Mouse (Mus musculus) liver, embryonic 13.5 days (tissue): ENCODE data around the gene Ric3. TPM values are rescaled to one million over a fixed set of nuclear protein-coding genes. Genes with fewer than 3 reads are reported as not detected.

Experiments used
- ATAC-seq: fragments of 200-750 bp; cut with Nextera tagmentation; 2 replicates; pipeline ENCODE4 v1.8.0; 2017; ENCODE audit warnings: low read depth, mild to moderate bottlenecking, moderate number of reproducible peaks, moderate library complexity
- DNase-seq: peaks from one replicate; pipeline ENCODE4 v3.0.0; 2022
- H3K27ac ChIP-seq: fragments of 300-500 bp; sonication (generic); 2 replicates; pipeline ENCODE4 v1.5.1; 2015; ENCODE audit warnings: moderate library complexity, mild to moderate bottlenecking, inconsistent platforms
- H3K27me3 ChIP-seq: fragments of 300-500 bp; sonication (generic); 2 replicates; pipeline ENCODE4 v1.6.1; 2015; ENCODE audit warnings: mild to moderate bottlenecking, inconsistent platforms
- H3K36me3 ChIP-seq: fragments of 300-500 bp; sonication (generic); 2 replicates; pipeline ENCODE4 v1.6.1; 2015; ENCODE audit warnings: mild to moderate bottlenecking, inconsistent platforms
- H3K4me1 ChIP-seq: fragments of 300-500 bp; sonication (generic); replicated peaks from 2 replicates; pipeline ENCODE4 v1.6.1; 2015; ENCODE audit warnings: inconsistent platforms
- H3K4me2 ChIP-seq: fragments of 300-500 bp; sonication (generic); 2 replicates; pipeline ENCODE4 v1.6.1; 2015; ENCODE audit warnings: inconsistent platforms, mild to moderate bottlenecking, moderate library complexity
- H3K4me3 ChIP-seq: fragments of 300-500 bp; sonication (generic); replicated peaks from 2 replicates; pipeline ENCODE4 v1.5.1; 2015; ENCODE audit warnings: mild to moderate bottlenecking, inconsistent platforms
- H3K9ac ChIP-seq: fragments of 300-500 bp; sonication (generic); 2 replicates; pipeline ENCODE4 v1.6.1; 2015; ENCODE audit warnings: mild to moderate bottlenecking, inconsistent platforms
- H3K9me3 ChIP-seq: fragments of 300-500 bp; sonication (generic); replicated peaks from 2 replicates; pipeline ENCODE4 v1.6.1; 2016; ENCODE audit warnings: inconsistent platforms
- WGBS: fragments of 180-500 bp; shearing (Covaris S2); methylation state at CpG from one replicate; pipeline ENCODE4 v1.1.7; 2015; ENCODE audit not compliant: insufficient replicate concordance; 5-methylcytosine and 5-hydroxymethylcytosine counted together
- polyA plus RNA-seq: library from polyadenylated mRNA; unstranded; fragments of >200 nt; fragmentation: Nextera tagmentation; extraction: Ambion mirVana; gene quantifications from 2 replicates; pipeline ENCODE4 v1.2.1, GENCODE M21; 2015

Gene Ric3
- polyA plus RNA-seq, 1 experiment from 2014 or later = 0.73 TPM

DNA sequence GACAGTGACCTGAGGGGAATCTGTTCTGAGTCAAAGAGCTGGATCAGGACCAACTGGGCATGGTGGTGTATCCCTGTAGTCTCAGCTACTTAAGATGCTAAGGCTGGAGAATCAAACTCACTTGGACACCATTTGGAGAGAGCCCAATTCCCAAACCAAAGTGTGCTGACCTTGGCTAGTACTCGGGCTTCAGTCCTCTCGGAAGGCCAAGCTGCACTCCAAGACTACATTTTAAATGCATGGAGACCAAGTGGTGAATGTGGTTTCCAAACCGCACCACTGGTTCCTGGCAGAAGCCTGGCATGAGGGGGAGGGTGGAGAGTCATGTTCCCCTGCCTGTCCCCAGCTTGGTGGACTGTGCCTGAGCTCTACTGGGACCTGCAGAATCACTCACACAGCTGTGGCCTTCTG, 89.2 kb downstream of the Ric3 start:
- Histone ChIP-seq H3K4me3 (no peak overlapping the region), H3K27ac (no peak overlapping the region), H3K4me2 (no peak overlapping the region), H3K36me3 (no peaks in the 10 kb centered on the region), H3K9me3 (no peaks in the 10 kb centered on the region), H3K4me1 (no peaks in the 10 kb centered on the region), H3K9ac (no peak overlapping the region), H3K27me3 (no peaks in the 10 kb centered on the region)
- WGBS = 63% methylated on average over 3 of the region's 3 CpGs
- ATAC-seq (no peak), DNase-seq (no peak)

DNA sequence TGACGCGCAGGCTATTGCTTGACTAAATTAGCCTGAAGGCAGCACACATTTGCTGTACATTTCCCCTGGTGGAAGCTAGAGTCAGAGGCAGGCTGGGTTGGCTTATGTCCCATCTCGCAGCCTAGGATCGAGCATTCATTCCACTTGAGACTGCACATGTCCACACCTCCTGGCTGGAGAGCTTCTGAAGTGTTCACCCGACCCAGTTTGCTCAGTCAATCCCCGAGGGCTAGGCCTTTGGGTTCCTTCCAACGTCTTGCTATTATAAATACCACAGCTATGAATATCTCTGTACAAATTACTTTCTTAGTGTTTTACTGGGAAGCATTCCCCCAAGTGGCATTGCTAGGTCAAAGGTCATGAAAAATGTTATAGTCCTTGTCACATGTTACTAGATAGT, 89.9 kb downstream of the Ric3 start:
- WGBS = 64% methylated on average over 7 of the region's 7 CpGs
- no peaks in the 10 kb centered on the region for H3K9me3 ChIP-seq
- no peak overlapping the region for H3K4me2 ChIP-seq
- H3K27ac ChIP-seq = no peak overlapping the region
- H3K9ac ChIP-seq = no peak overlapping the region
- no peaks in the 10 kb centered on the region for H3K4me1 ChIP-seq
- H3K4me3 ChIP-seq = no peak overlapping the region
- no peaks in the 10 kb centered on the region for H3K36me3 ChIP-seq
- ATAC-seq = no peak
- no peak for DNase-seq
- no peaks in the 10 kb centered on the region for H3K27me3 ChIP-seq

DNA sequence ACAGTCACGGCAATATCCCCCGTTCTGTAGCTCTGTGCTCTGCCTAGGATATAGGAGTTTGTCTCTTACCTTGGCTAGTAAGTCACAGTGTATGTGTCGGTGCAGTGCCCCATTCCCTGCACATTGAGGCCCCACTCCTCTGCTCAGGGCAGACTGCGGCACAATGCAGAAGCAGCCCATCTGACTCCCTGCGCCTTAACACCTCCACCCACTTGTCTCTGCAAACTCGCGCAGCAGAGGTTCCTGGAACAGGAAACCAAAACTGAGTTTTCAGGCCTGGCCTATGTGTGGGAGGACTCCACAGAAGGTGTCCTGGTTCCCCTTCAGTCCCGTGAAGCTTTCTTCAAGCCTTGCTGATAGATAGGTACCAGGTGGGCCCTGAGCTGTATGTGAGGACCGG, 91.9 kb downstream of the Ric3 start:
- no peak overlapping the region for H3K9ac ChIP-seq
- H3K4me3 ChIP-seq = no peak overlapping the region
- H3K9me3 ChIP-seq = no peaks in the 10 kb centered on the region
- no peaks in the 10 kb centered on the region for H3K36me3 ChIP-seq
- H3K4me2 ChIP-seq = no peak overlapping the region
- H3K27ac ChIP-seq = no peak overlapping the region
- H3K4me1 ChIP-seq = no peaks in the 10 kb centered on the region
- H3K27me3 ChIP-seq = no peaks in the 10 kb centered on the region
- ATAC-seq (no peak), DNase-seq (no peak)
- whole genome bisulfite sequencing = 54% methylated on average over 9 of the region's 9 CpGs

DNA sequence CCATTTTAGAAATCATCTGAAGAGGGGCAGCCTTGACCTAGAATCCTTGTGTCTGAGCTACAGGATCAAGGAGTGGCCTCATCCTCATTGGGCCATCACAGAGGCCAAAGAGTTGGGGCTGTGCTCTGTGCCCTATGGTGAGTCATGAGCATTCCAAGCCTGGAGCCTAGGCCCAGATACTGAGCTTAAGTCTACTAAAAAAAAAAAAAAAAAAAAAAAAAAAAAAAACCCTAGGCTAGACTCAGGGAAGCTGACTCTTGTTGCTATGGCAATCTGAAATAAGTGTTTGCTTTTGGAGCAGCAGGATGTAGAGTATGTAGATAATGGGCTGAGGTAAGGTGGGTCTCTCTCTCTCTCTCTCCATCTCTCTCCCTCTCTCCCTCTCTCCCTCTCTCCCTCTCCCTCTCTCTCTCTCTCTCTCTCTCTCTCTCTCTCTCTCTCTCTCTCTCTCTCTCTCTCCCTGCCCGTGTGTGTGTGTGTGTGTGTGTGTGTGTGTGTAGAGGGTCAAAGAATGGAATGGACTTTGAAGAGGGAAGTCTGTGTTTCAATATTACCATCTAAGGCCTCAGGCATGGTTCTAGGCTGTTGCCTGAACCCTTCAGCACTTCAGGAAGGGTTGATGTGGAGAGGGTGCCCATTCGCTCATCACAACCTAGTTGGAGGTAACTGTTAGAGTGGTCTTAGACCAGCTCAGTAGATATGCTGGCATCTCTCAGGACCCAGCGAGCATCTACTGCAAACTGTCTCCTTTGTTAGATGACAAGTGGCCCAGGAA, 97.0 kb downstream of the Ric3 start:
- no peak overlapping the region for H3K4me3 ChIP-seq
- no peaks in the 10 kb centered on the region for H3K27me3 ChIP-seq
- H3K9ac ChIP-seq = no peak overlapping the region
- 54% methylated on average over 2 of the region's 3 CpGs for WGBS
- H3K36me3 ChIP-seq = no peaks in the 10 kb centered on the region
- ATAC-seq = no peak
- H3K27ac ChIP-seq = no peak overlapping the region
- no peaks in the 10 kb centered on the region for H3K9me3 ChIP-seq
- no peak for DNase-seq
- H3K4me2 ChIP-seq = no peak overlapping the region
- no peaks in the 10 kb centered on the region for H3K4me1 ChIP-seq

Other genes starting within 250 kb of the Ric3 start
- not detected in 2 replicates for gene Olfr516, start 232.8 kb downstream of the Ric3 start, polyA plus RNA-seq
- gene Olfr517, start 211.0 kb downstream of the Ric3 start, polyA plus RNA-seq = not detected in 2 replicates
- gene Olfr518, start 198.3 kb downstream of the Ric3 start, polyA plus RNA-seq = not detected in 2 replicates
- not detected in 2 replicates for gene Olfr519, start 188.9 kb downstream of the Ric3 start, polyA plus RNA-seq
- 0.02 and 0.07 TPM in 2 replicates for gene Nlrp10, start 153.2 kb downstream of the Ric3 start, polyA plus RNA-seq
- gene Eif3f, start 148.9 kb downstream of the Ric3 start, polyA plus RNA-seq = 40.6 and 48.6 TPM in 2 replicates
- 0.06 and 0.07 TPM in 2 replicates for gene Tub, start 133.0 kb downstream of the Ric3 start, polyA plus RNA-seq
- 0.79 and 1.0 TPM in 2 replicates for gene Lmo1, start 91.9 kb upstream of the Ric3 start, polyA plus RNA-seq